Mouse (Mus musculus): ENCODE measurements around the gene Ttll13.

- TF ChIP-seq GATA1 (IDR thresholded peaks at IDR 0.05; ENCODE audit: borderline replicate concordance, low read length) (no peak), FLI1 (IDR thresholded peaks at IDR 0.05; ENCODE audit: low read length) (no peak)
These were observed 16.0 kb upstream of the Ttll13 start for GRCm38 (mm10) chr7:80230196-80230595.
